Mouse (Mus musculus) regulatory T cell (primary cell): ENCODE measurements at regions not wholly inside any gene's neighbourhood (a gene's known extent, or its start where the extent isn't known, plus 50 kb on each side); places are given as distances from the start of the nearest gene placed in this dataset.

Experiments used
- in situ Hi-C: fragments of 300-600 bp; cut with MboI, MseI; formaldehyde crosslinking; loops from one replicate; pipeline ENCODE4 v1.15.1; 2025; ENCODE audit warnings: high pct_unique_total_duplicates

DNA sequence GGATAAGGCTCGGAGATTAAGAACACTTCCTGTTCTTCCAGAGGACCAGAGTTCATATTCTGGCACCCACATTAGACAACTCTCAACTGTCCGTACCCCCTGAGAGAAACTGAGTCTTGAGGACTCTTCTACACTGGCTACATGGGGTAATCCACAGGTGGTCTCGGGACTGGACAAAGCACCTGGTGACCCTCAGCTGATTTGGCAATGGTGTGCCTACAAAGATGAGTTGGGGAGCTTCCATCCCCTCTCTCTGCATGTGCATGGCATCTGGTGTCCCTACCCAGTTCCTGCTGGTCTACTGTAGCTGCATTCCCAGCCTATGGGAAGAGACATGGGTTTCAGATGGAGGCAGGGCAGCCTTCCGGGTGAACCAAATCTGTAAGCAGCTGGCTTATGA, 61.2 kb upstream of the Kcnj15 start:
- in situ Hi-C loops, result no loop called here

DNA sequence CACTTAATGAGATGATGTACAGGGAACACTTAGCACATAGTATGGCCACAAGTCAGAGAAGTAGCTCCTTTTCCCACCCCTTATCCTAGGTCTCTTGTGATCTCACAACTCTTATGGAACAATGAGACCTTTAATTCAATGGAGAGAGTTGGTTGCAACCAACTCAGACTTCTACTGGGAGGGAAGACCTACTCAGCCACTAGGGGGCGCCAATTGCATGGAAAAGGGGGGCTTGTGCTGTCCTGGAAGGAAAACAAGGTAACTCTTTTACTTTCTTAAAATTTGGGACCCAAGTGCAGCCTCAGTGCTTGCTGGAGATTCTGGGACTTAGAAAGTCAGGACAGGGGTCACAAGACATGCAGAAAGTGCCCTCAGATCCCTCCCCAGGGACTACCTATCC, 60.7 kb upstream of the Kcnj15 start:
- in situ Hi-C loops, result no loop called here

DNA sequence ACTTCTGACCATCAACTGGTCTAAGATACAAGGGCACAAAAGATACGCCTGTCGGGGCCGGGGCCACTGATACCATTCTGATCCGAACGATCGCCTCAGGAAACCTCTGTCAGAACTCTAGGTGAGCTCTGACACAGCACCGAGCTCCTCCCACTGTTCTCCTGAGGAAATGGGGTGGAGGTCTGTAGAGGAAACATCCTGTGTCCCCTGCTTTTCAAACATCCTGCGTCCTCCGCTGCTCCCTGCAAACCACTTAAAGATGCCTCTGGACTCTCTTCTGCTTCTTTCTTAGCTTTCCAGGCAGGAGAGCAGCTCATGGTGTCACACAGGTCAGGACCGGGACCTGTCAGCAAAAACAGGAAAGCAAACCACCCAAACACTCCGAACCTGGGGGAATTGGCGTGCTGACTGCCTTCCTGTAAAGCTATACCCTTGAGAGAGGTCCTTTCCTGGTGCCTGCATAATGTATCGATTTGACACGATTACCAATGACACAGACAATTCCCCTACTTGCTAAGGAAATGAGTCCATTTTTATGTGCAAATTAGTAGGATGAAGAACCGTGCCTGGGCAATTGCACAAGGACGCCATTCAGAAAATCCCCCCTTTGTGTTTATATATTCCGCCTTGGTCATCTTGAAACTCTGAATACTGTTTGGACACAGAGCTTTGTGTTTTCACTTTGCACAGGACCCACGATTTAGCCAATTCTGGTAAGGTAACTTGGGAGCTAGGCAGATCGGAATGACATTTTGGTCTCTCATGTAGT, 58.4 kb upstream of the Kcnj15 start:
- in situ Hi-C loops, result no loop called here

DNA sequence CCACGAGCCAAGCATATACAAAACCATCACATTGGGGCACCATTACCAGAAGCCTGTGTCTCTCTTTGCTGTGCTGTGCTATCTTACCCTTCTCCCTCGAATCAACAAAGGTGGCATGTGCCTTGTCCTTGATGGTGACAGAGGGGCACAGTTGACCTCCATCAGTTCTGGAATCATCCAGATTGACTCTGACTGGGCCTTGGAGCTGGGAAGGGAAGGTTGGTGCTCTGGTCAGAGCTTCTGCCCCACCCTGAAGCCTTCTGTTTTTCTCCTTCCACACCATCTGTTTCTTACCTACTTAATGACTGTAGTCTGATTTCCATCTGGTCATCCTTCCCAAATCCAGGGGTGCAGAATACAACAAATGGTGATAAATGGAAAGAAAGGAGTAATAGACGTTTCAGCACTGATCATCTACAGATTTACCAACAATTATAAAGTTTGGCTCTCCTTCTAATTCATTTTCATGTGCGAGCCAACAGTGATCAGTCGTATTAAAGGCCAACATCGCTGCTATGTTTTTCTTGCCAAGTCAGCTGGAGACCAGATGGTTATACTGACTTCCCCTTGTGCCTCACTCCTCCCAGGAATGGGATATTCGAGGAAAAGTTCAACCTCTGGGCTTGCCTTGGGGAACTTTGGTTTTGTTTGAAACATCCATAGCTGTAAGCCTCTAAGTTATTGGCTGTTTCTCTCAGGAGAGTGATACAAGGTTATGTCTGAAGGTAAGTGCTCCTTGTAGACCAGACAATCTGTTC, 55.1 kb upstream of the Kcnj15 start:
- in situ Hi-C loops, result loop anchor here (5.0 kb wide), 1 partner anchor 140 kb away; no protein-coding TSS in a partner anchor

DNA sequence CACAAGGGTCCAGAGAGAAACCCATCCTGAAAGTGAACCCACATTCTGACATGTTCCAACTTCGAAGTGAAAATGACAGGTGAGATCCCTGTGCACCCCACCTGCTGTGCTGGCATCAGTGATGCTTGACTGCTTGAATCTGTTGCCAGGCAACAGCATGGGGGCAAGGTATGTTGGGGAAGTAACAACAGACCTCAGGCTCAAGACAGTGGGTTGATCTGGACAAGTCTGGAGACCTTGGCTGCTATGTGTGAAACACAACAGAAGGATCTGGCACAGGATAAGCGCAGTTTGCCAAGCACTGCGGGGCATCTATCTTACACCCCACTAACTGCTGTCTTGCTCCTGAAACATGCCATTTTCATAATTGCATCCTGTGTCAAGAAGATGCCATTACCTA, 54.3 kb upstream of the Kcnj15 start:
- in situ Hi-C loops, result loop anchor here (5.0 kb wide), 1 partner anchor 139 kb away; no protein-coding TSS in a partner anchor

DNA sequence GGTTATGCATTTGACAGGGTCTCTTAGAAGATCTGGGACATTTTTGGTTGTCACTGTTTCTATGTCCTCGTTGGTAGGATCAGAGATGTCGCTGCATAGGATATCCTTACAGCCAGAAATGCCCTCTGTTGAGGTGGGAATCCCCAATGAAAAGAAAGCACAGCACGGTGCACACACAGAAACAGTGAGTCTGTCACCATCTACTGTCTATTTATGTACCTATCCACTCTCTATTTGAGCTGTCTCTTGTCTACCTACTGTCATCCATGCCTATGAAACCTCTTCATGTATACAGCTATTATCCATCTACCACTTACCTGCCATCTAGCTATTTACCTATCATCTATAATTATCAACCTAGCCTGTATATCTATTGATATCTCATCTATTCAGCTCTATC, 53.6 kb upstream of the Kcnj15 start:
- in situ Hi-C loops, result loop anchor here (5.0 kb wide), 1 partner anchor 139 kb away; no protein-coding TSS in a partner anchor

DNA sequence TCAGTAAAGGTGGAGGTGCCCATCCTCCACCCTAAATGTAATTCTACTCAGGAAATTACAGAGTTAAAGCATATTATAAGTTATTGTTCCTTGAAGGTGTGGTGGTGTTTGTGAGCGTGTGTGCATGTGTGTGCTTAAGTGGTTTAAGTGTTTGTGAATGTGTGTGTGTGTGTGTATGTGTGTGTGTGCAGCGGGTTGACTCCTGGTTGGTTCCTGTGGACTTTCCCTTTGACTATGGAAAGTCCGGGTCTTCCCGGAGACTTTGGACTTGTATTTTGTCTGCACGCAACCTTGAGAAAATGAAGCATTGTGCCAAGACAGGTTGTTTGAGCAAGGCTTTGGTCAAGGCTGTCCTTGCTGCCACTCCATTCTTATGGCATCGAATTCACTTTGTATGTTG, 52.9 kb upstream of the Kcnj15 start:
- in situ Hi-C loops, result loop anchor here (5.0 kb wide), 1 partner anchor 138 kb away; no protein-coding TSS in a partner anchor

DNA sequence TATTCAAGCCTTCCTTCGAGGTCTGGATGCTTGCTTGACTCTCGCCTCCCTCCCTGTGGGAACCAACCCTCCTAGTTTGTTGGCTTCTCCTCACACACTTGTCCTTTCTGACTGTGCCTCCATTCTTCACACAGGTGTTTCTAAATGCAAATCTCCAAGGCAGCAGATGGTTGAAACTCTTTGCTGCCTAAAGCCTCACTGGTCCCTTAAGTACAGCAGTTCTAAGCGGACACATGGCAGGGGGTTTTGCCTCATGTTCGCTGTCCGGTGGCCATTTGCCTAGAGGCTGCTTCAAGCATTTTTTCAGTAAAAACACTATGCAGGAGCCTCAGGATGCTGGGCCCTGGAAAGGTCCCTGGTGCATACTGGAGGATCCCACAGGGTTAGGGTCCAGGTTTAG, 50.9 kb upstream of the Kcnj15 start:
- in situ Hi-C loops, result no loop called here

DNA sequence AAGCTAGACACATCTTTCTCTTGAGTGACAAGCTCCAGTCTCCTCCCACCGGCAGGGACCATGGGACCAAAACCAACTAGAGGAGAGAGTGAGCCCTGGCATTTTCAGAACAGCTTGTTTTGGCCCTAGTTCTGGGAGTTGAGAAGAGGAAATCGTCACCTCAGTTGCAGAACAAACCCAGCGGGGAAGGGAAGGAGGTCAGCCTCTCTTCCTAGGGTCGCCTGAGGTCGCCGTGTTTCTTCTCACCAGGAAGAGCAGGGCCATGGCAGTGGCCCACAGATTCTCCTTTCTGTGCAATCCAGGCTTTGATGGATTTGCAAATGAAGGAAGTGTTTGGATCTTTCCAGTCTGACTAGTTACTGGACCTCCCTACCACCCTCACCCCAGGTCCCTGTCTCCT, 49.8 kb upstream of the Kcnj15 start:
- in situ Hi-C loops, result no loop called here
